Mouse (Mus musculus): ENCODE results near the gene Pafah1b2.

The Pafah1b2 gene

DNA sequence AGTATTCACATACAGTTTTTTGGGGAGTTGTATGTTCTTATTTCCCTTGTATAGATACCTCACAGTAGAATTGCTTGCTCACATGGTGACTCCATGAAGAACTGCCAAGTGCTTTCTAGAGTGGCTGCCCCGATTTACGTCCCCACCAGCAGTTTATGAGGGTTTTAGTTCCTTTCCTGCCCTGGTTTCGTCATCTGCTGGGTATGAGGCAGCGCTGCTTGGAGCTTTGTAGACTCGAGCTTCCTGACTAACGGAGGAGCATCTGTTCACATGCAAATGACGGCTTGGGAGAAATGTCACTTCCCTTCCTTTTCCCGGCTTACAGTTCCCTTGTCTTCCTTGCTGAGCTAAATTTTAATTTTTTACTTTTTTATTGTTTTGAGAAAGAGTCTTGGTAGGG lies 15.5 kb upstream of the Pafah1b2 start:
- intact Hi-C loops (cut with DNase I) = no loop called here

GRCm38 (mm10) chr9:46026058-46026849 lies 13.8 kb upstream of the Pafah1b2 start:
- intact Hi-C loops (cut with DNase I) = no loop called here

- intact Hi-C loops (cut with DNase I) = no loop called here
These were observed 11.1 kb upstream of the Pafah1b2 start for GRCm38 (mm10) chr9:46023591-46023990.

GRCm38 (mm10) chr9:46019975-46020374 lies 7.5 kb upstream of the Pafah1b2 start:
- intact Hi-C loops (cut with DNase I) = loop anchor here (5.0 kb wide), 1 partner anchor 52 kb away; no protein-coding TSS in a partner anchor

GRCm38 (mm10) chr9:46018316-46018715 lies 5.8 kb upstream of the Pafah1b2 start:
- intact Hi-C loops (cut with DNase I) = loop anchor here (5.0 kb wide), 1 partner anchor 54 kb away; no protein-coding TSS in a partner anchor

DNA sequence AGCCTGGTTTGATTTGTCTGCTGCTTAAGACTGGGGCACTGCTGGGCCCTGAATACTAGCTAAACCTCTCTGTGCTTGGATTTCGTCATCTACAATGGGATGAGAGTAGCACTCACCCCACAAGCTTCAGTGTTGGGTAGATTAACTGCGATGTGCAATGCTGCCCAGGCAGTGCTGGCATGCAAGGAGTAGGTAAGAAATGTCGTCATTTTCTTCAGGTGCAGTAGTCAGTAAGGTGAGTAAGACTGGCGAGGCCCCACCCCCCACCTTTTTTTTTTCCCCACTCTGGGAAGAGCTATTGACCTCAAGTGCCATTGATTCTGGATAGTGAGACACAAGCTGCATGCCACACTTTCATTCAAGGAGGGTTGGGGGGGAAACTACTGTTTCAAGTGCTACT lies 3.9 kb upstream of the Pafah1b2 start:
- intact Hi-C loops (cut with DNase I) = loop anchor here (5.0 kb wide), 1 partner anchor 56 kb away; no protein-coding TSS in a partner anchor

DNA sequence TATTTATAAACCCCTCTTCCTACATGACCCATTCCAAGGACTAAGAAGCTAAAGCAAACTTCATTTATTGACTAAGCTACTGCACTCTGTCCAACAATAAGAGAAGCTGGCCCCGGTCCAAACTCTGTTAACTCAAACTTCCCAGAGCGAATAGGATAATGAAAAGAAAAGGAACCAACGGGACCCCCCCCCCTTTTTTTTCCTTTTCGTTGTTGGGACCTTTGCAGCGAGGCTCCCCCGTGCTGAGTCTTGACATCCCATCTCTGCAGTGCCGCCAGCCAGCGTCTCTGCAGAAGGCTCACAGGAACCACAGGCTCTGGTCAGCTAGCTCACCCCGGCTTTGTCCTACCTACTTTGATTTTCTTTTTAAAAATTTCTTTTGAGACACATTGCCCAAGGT lies 3.3 kb upstream of the Pafah1b2 start:
- intact Hi-C loops (cut with DNase I) = loop anchor here (5.0 kb wide), 1 partner anchor 56 kb away; no protein-coding TSS in a partner anchor

DNA sequence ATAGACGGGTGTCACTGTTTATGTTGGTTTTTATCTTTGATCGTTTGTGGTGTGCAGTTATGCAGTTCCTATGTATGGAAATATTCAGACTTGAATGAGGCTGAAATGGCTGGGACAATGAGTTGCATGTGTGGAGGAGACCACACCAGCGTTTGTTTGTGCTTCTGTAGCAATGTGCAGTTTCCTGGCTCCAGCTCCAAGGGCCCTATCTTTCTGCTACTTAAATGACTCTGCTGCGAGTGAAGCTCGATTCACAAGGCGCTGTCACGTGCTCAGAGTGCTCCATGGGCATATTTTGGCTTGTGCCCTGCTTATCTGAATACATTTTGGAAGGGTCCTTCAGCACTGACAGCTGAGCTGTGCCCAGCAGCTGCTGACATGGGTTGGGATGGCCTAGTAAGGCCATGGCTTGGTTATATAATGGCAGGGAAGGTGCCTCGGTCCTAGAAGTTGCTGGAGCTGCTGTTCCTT lies 2.6 kb upstream of the Pafah1b2 start:
- intact Hi-C loops (cut with DNase I) = loop anchor here (5.0 kb wide), 1 partner anchor 57 kb away; no protein-coding TSS in a partner anchor

DNA sequence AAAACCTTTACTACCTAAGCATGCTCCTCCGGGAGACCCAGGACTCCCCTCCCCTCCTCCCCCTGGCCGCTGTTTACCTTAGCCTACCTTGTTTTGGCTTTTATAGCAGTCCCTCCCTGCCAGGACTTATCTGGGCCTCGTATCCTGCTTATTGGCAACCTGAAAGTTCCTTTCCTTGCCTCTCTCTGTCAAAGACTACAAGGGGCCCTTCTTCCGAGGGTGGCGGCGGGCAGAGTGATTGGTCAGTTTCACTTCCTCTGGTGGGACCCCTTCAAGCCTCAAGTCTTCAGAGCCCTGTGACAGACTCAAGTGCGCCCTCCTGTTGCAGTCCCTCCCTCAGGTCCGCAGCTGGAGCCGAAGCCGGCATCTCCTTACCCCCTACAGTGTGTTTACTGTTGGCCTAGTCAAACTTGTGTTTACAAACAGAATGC lies 1.8 kb upstream of the Pafah1b2 start:
- intact Hi-C loops (cut with DNase I) = loop anchor here (5.0 kb wide), 1 partner anchor 108 kb away; no protein-coding TSS in a partner anchor

- intact Hi-C loops (cut with DNase I) = loop anchor here (5.0 kb wide), 1 partner anchor 109 kb away; no protein-coding TSS in a partner anchor
These were observed 1.1 kb upstream of the Pafah1b2 start for GRCm38 (mm10) chr9:46013616-46014015.

DNA sequence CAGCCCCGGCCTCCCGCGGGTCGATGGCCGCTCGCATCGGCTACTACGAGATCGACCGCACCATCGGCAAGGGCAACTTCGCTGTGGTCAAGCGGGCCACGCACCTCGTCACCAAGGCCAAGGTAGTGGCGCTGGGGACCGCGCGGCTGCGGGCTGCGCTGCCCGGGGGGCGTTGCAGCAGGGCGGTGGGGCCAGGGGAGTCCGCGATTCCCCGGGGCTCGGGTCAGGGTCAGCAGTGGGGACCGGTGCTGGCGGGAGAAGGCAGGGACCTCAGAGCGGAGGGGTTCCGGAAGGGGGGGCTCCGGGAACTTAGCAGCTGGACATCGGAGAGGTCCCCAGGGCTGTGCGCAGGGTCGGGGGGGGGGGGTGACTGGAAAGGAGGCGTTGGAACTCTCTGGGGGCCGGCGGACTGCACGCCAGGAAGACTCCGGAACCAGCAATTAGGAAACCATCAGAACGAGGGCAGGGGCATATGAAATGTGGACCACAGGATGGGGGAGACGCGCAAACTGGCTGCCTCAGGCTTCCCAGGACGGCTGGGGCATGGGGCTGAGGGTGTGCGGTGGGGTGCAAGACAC lies 608 bp upstream of the Pafah1b2 start:
- intact Hi-C loops (cut with DNase I) = loop anchor here (5.0 kb wide), 1 partner anchor 109 kb away; no protein-coding TSS in a partner anchor

- intact Hi-C loops (cut with DNase I) = loop anchor here (5.0 kb wide), 1 partner anchor 111 kb away; no protein-coding TSS in a partner anchor
These were observed 1.2 kb downstream of the Pafah1b2 start for GRCm38 (mm10) chr9:46011094-46011970.

DNA sequence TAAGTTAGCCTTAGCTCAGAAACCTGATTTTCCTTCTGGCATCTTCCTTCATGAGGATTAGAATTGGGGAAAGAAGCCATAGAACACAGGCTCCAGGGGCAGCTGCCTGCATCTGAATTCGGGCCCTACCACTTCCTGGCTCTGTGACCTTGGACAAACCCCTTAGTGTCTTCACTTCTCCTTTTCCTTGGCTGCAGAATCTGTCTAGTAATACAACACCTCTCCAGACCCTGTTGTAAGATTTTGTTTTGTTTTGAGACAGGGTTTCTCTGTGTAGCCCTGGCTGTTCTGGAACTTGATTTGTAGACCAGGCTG lies 2.9 kb downstream of the Pafah1b2 start:
- intact Hi-C loops (cut with DNase I) = loop anchor here (2.0 kb wide), 1 partner anchor 181 kb away; no protein-coding TSS in a partner anchor

GRCm38 (mm10) chr9:46008931-46009668 lies 3.4 kb downstream of the Pafah1b2 start:
- intact Hi-C loops (cut with DNase I) = loop anchor here (2.0 kb wide), 1 partner anchor 182 kb away; no protein-coding TSS in a partner anchor

DNA sequence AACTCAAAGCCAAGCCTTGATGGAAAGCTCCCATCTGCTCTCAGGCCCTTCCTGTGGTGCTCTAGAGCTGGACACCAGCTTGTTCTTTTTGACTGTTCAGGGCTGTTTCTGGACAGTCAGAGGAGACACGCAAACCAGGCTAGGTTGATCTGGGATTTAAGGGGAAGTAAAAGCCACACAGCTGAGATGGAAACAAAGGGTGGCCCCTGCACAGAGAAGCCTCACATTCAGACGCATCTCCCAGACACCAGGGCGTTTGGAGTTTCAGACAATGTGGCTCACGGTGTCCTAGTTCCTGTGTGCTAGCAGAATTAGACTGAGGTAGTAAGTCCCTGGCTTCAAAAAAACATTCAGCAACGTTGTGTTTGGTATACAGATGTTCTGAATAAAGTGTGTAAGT lies 6.3 kb downstream of the Pafah1b2 start:
- intact Hi-C loops (cut with DNase I) = no loop called here

DNA sequence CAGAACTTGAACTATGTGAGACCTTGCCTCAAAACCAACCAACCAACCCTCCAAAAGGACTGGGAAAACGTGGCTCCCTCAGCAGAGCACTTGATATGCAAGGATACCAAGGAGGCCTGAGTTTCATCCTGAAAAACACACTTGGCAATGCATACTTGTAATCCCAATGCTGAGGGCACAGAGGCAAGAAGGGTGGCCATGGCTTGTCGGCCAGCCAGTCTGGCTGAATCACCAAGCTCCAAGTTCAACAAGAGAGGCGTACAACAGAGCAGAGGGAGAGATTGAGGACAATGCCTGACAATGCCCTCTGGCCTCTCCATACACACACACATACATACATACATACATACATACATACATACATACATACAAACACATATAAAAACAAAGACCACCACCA lies 8.0 kb downstream of the Pafah1b2 start:
- intact Hi-C loops (cut with DNase I) = loop anchor here (5.0 kb wide), 1 partner anchor 243 kb away; no protein-coding TSS in a partner anchor

DNA sequence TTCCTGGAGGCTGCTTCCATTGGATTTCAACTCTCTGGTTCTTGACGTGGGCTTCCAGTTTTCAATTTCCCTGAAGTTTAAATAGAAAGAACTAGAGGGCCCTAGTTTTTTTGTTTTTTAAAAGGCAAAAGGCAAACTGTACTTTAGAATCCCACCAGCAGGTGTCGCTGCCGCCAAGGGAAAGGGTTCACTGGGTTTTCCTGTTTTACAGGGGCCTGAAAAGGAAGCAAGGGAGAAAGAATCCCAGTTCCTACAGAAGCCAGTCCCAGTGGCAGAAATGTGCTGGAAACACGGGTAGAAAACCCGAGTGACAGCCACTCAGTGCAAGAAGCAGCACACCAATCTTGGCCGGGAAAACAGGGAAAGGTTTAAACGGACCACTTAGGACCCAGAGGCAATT lies 8.8 kb downstream of the Pafah1b2 start:
- intact Hi-C loops (cut with DNase I) = loop anchor here (2.0 to 5.0 kb wide), 2 partner anchors 189 to 244 kb away; no protein-coding TSS in a partner anchor

DNA sequence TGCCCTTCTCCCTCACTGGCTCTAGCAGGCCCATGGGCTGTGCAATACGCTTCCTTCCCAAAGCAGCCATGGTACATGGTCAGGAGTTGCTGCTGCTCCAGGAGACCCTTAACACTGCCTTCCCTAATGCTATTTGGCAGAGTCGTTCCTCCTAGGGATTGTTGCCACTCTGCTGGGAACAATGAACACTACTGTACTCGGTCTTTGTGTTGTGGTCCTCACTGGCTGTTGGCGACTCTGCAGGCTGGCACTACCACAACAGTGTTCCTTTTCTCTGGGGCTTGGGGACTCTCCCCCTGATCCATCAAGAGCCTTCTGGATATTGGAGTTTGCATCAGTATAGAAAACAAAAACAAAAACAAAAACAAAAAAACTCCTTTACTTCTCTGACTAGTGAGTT lies 13.5 kb downstream of the Pafah1b2 start:
- intact Hi-C loops (cut with DNase I) = no loop called here

- intact Hi-C loops (cut with DNase I) = no loop called here
These were observed 27.3 kb downstream of the Pafah1b2 start for GRCm38 (mm10) chr9:45985229-45985567.
